Mouse (Mus musculus): ENCODE data around the gene Gabbr2. TPM values are rescaled to one million over a fixed set of nuclear protein-coding genes. Genes with fewer than 3 reads are reported as not detected.

Gabbr2 gene
- polyA plus RNA-seq, 1 experiment from 2014 or later, result 4.0 TPM

GRCm38 (mm10) chr4:46986054-46986453 is 5.6 kb downstream of the Gabbr2 start:
- no peak overlapping the region for H3K27ac ChIP-seq
- no peaks in the 10 kb centered on the region for H3K36me3 ChIP-seq
- H3K4me3 ChIP-seq, result no peak overlapping the region
- H3K4me1 ChIP-seq (replicated peaks), result peaks cover 35% of the 10 kb centered on the region
- H3K9ac ChIP-seq, result no peak overlapping the region
- H3K27me3 ChIP-seq, result peaks cover 25% of the 10 kb centered on the region
- no peaks in the 10 kb centered on the region for H3K9me3 ChIP-seq
- no peak overlapping the region for H3K4me2 ChIP-seq
- ATAC-seq (ENCODE audit: low FRiP score), result no peak

GRCm38 (mm10) chr4:46982912-46983311 is 8.8 kb downstream of the Gabbr2 start:
- Histone ChIP-seq H3K9ac (no peak overlapping the region), H3K36me3 (no peaks in the 10 kb centered on the region), H3K4me3 (no peak overlapping the region), H3K4me1 (replicated peaks) (peaks cover 7% of the 10 kb centered on the region), H3K4me2 (no peak overlapping the region), H3K27ac (no peak overlapping the region), H3K9me3 (no peaks in the 10 kb centered on the region), H3K27me3 (0 out of 2 replicates have a peak, but pooled peaks cover 5% of the 10 kb centered on the region)
- 79% methylated on average over 5 of the region's 5 CpGs for WGBS
- no peak for ATAC-seq (ENCODE audit: low FRiP score)

DNA sequence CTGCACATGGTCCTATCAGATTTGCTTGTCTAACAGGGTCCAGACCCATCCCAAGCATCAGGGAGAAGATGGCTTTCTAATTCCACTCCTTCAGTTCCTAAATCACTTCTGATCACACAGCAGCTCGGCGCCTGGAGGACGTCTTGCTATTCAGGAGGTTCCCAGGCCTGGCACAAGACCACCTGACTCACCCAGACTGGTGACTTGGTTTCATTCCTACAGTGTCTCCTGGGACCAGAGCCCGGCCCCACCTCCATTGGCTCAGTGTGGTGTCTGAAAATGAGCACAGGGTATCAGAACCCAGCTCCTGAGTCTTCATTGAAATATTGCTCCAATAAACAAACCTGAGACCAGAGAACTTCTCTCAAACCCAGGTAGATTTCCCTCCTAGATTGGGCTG is 9.6 kb downstream of the Gabbr2 start:
- ATAC-seq (ENCODE audit: low FRiP score), result no peak
- H3K4me1 ChIP-seq (replicated peaks), result peaks cover 10% of the 10 kb centered on the region

DNA sequence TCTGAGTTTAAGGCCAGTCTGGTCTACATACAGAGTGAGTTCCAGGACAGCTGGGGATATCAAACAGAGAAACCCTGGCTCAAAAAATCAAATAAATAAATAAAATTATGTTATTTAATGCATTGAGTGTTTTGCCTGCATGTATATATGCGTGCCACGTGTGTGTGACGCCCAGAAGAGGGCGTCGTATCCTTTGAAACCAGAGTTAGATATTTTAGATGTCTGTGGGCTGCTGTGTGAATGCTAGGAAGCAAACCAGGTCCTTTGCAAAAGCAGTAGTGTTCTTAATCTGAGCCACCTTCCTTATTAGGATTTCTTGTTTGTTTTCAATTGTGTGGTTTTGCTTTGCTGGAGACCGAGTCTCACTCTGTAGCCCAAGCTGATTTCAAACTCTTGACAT is 13.3 kb downstream of the Gabbr2 start:
- no peaks in the 10 kb centered on the region for H3K36me3 ChIP-seq
- peaks cover 8% of the 10 kb centered on the region; the same call in 1 of the 2 replicates for H3K4me1 ChIP-seq (replicated peaks)
- no peaks in the 10 kb centered on the region for H3K9me3 ChIP-seq
- ATAC-seq (ENCODE audit: low FRiP score), result no peak
- no peak overlapping the region for H3K9ac ChIP-seq
- no peaks in the 10 kb centered on the region for H3K27me3 ChIP-seq
- H3K4me3 ChIP-seq, result no peak overlapping the region
- no peak overlapping the region for H3K27ac ChIP-seq
- WGBS, result 88% methylated on average over 6 of the region's 6 CpGs
- no peak overlapping the region for H3K4me2 ChIP-seq

More for the DNA sequence above, 9.6 kb downstream of the Gabbr2 start:
- Histone ChIP-seq H3K36me3 (no peaks in the 10 kb centered on the region), H3K9ac (no peak overlapping the region), H3K9me3 (no peaks in the 10 kb centered on the region), H3K4me3 (no peak overlapping the region), H3K4me2 (no peak overlapping the region), H3K27ac (no peak overlapping the region), H3K27me3 (0 out of 2 replicates have a peak, but pooled peaks cover 2% of the 10 kb centered on the region)
- WGBS, result 85% methylated on average over 4 of the region's 4 CpGs

DNA sequence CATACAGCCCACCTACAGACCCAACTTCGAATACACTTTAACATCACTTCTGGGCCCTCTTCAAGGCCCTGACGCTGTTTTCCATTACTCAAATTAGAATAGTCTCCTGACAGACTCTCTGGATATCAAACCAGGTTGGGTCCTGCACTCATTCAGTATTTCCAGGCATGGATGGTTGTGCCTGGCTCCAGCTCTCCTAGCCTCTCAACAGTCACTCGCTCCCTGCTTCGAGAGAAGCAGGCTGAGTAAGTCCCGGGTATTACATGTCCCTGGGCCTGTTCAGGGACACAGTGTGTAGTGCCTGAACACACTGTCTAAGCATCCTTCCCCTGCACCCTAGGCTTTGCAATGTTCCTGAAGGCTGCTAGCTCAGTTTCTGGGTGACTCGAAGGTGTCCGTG is 14.5 kb downstream of the Gabbr2 start:
- no peak for ATAC-seq (ENCODE audit: low FRiP score)
- 93% methylated on average over 7 of the region's 7 CpGs for whole genome bisulfite sequencing

DNA sequence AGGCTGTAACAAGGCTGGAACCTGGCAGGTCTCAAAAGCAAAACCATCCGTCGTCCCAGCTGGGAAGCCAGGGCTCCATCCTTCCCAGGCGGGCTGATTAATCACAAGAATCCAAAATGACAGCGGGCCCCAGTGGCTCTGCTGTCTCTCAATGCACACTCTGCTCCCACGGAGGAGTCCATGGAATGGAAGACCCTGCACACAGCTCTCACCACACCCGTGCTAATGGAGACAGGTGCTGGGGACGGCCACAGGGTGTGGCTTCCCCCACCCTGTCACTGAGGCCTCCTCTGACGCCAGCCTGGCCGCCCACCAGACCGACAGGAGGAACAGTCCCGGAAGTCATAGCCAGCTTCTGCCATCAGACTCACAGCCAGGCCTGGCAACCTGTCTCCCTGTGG is 15.0 kb downstream of the Gabbr2 start:
- 78% methylated on average over 11 of the region's 11 CpGs for WGBS
- peaks cover 8% of the 10 kb centered on the region; the same call in 1 of the 2 replicates for H3K4me1 ChIP-seq (replicated peaks)
- H3K27me3 ChIP-seq, result no peaks in the 10 kb centered on the region
- peak overlapping the region; percentile 63; the same call in 1 of the 2 replicates for H3K27ac ChIP-seq
- ATAC-seq (ENCODE audit: low FRiP score), result 0 out of 2 replicates have a peak, but pooled peaks have one; percentile 30
- no peak overlapping the region for H3K4me2 ChIP-seq
- H3K9me3 ChIP-seq, result no peaks in the 10 kb centered on the region
- peak overlapping the region; percentile 2; the same call in 1 of the 2 replicates for H3K9ac ChIP-seq
- no peaks in the 10 kb centered on the region for H3K36me3 ChIP-seq
- H3K4me3 ChIP-seq, result no peak overlapping the region

More for the DNA sequence above, 14.5 kb downstream of the Gabbr2 start:
- no peaks in the 10 kb centered on the region for H3K27me3 ChIP-seq
- H3K9ac ChIP-seq, result no peak overlapping the region
- H3K4me3 ChIP-seq, result no peak overlapping the region
- H3K36me3 ChIP-seq, result no peaks in the 10 kb centered on the region
- no peak overlapping the region for H3K27ac ChIP-seq
- H3K9me3 ChIP-seq, result no peaks in the 10 kb centered on the region
- H3K4me1 ChIP-seq (replicated peaks), result peaks cover 8% of the 10 kb centered on the region; the same call in 1 of the 2 replicates
- no peak overlapping the region for H3K4me2 ChIP-seq

GRCm38 (mm10) chr4:46973322-46973721 is 18.4 kb downstream of the Gabbr2 start:
- no peak for ATAC-seq (ENCODE audit: low FRiP score)
- H3K4me3 ChIP-seq, result no peak overlapping the region
- H3K36me3 ChIP-seq, result no peaks in the 10 kb centered on the region
- no peak overlapping the region for H3K9ac ChIP-seq
- no peak overlapping the region for H3K4me2 ChIP-seq
- WGBS, result 82% methylated on average over 10 of the region's 10 CpGs
- no peaks in the 10 kb centered on the region for H3K9me3 ChIP-seq
- H3K27me3 ChIP-seq, result no peaks in the 10 kb centered on the region
- peaks cover 8% of the 10 kb centered on the region; the same call in 1 of the 2 replicates for H3K4me1 ChIP-seq (replicated peaks)
- H3K27ac ChIP-seq, result no peak overlapping the region

DNA sequence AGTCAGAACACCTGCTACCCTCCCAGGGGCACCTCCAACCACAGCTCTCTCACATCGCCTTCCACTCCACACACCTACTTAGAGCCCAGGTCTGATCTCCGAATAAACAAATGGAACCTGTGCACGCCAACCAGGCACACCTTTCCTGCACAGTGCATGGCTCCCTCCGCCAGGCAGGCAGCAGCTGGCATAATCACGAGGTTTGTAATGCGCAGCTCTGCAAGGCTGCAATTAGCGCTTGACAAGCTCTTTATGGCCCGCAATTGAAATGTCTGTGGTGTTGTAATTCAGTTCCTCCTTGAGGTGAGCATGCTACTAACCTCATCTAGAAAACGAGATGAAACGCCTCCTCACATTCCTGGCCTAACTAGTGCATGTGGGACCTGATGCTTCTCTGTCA is 23.7 kb downstream of the Gabbr2 start:
- 82% methylated on average over 10 of the region's 10 CpGs for WGBS
- no peaks in the 10 kb centered on the region; the same call in 1 of the 2 replicates for H3K9me3 ChIP-seq
- H3K4me2 ChIP-seq, result no peak overlapping the region
- H3K27ac ChIP-seq, result no peak overlapping the region
- no peak overlapping the region for H3K4me3 ChIP-seq
- H3K9ac ChIP-seq, result no peak overlapping the region
- ATAC-seq (ENCODE audit: low FRiP score), result no peak
- no peaks in the 10 kb centered on the region for H3K36me3 ChIP-seq
- H3K27me3 ChIP-seq, result no peaks in the 10 kb centered on the region
- peaks cover 2% of the 10 kb centered on the region; the same call in 1 of the 2 replicates for H3K4me1 ChIP-seq (replicated peaks)

GRCm38 (mm10) chr4:46966551-46966950 is 25.1 kb downstream of the Gabbr2 start:
- ATAC-seq (ENCODE audit: low FRiP score), result no peak
- Histone ChIP-seq H3K27ac (no peak overlapping the region), H3K36me3 (no peaks in the 10 kb centered on the region)

DNA sequence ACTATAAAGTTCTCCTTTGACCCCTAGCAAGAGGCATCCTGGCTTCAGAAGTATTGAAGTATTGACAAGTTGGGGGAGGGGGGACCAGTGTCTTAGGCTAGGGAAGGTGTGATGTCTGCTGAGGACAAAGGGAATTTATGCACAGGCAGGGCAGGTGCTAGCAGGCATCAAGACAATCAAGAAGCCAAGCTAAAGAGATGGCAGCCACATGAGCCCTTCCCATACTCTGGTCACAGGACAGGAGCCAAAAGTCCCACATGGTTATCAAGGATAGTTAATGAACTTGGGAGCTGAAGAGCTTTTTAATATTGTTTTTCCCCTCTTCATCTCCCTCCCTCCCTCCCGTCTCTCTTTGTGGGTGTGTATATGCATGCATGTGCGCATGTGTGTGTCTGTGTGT is 30.3 kb downstream of the Gabbr2 start:
- Histone ChIP-seq H3K9me3 (no peaks in the 10 kb centered on the region; the same call in 1 of the 2 replicates), H3K36me3 (no peaks in the 10 kb centered on the region), H3K4me1 (replicated peaks) (peaks cover 11% of the 10 kb centered on the region; the same call in 1 of the 2 replicates), H3K27ac (no peak overlapping the region), H3K9ac (no peak overlapping the region), H3K27me3 (no peaks in the 10 kb centered on the region), H3K4me3 (no peak overlapping the region), H3K4me2 (no peak overlapping the region)
- 85% methylated on average over 2 of the region's 2 CpGs for WGBS
- ATAC-seq (ENCODE audit: low FRiP score), result no peak

More at GRCm38 (mm10) chr4:46966551-46966950, 25.1 kb downstream of the Gabbr2 start:
- Histone ChIP-seq H3K27me3 (no peaks in the 10 kb centered on the region), H3K4me3 (no peak overlapping the region), H3K4me1 (replicated peaks) (peaks cover 6% of the 10 kb centered on the region), H3K4me2 (no peak overlapping the region), H3K9ac (no peak overlapping the region), H3K9me3 (no peaks in the 10 kb centered on the region; the same call in 1 of the 2 replicates)

- Histone ChIP-seq H3K36me3 (no peaks in the 10 kb centered on the region), H3K4me2 (no peak overlapping the region), H3K27ac (no peak overlapping the region), H3K9ac (no peak overlapping the region), H3K4me3 (no peak overlapping the region), H3K27me3 (no peaks in the 10 kb centered on the region), H3K9me3 (no peaks in the 10 kb centered on the region; the same call in 1 of the 2 replicates), H3K4me1 (replicated peaks) (peaks cover 11% of the 10 kb centered on the region; the same call in 1 of the 2 replicates)
- ATAC-seq (ENCODE audit: low FRiP score), result no peak
- 86% methylated on average over 10 of the region's 10 CpGs for WGBS
Observed at GRCm38 (mm10) chr4:46960208-46960607, 31.5 kb downstream of the Gabbr2 start.

GRCm38 (mm10) chr4:46959776-46960175 is 31.9 kb downstream of the Gabbr2 start:
- no peak overlapping the region for H3K27ac ChIP-seq
- H3K27me3 ChIP-seq, result no peaks in the 10 kb centered on the region
- H3K9ac ChIP-seq, result no peak overlapping the region
- H3K36me3 ChIP-seq, result no peaks in the 10 kb centered on the region
- no peak for ATAC-seq (ENCODE audit: low FRiP score)
- H3K4me3 ChIP-seq, result no peak overlapping the region
- H3K4me2 ChIP-seq, result no peak overlapping the region
- 95% methylated on average over 6 of the region's 6 CpGs for WGBS
- no peaks in the 10 kb centered on the region for H3K9me3 ChIP-seq
- peaks cover 11% of the 10 kb centered on the region; the same call in 1 of the 2 replicates for H3K4me1 ChIP-seq (replicated peaks)

DNA sequence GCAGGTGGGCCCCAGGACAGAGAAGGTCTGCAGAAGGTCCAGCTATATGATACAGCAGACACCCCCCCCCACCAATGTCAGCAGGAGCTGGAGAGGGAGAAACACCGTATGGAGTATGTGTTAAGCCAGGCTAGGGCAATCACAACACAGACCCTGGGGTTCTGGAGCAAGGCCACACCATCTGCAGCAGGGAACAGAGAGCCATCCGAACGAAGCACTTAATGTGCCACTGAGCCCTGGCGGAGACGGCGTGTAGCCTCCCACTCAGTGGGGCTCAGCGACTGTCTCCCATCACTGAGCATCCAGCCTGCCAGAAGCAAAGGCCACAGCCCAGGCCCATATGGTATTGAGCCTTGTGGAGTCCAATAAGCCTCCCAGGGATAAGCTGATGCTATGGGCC is 33.7 kb downstream of the Gabbr2 start:
- ATAC-seq (ENCODE audit: low FRiP score), result no peak
- H3K36me3 ChIP-seq, result no peaks in the 10 kb centered on the region
- no peak overlapping the region for H3K27ac ChIP-seq
- 84% methylated on average over 7 of the region's 7 CpGs for WGBS
- H3K4me2 ChIP-seq, result no peak overlapping the region
- peaks cover 9% of the 10 kb centered on the region; the same call in 1 of the 2 replicates for H3K4me1 ChIP-seq (replicated peaks)
- H3K27me3 ChIP-seq, result no peaks in the 10 kb centered on the region
- H3K9ac ChIP-seq, result no peak overlapping the region
- no peaks in the 10 kb centered on the region for H3K9me3 ChIP-seq
- H3K4me3 ChIP-seq, result no peak overlapping the region
